Mouse (Mus musculus) embryonic facial prominence, embryonic 12.5 days (tissue): ENCODE measurements at regions not wholly inside any gene's neighbourhood (a gene's known extent, or its start where the extent isn't known, plus 50 kb on each side); places are given as distances from the start of the nearest gene placed in this dataset.

Experiments
- ATAC-seq: fragments of 200-750 bp; cut with Nextera tagmentation; 2 replicates; pipeline ENCODE4 v1.8.0; 2017; ENCODE audit not compliant: insufficient number of reproducible peaks, insufficient read depth, low FRiP score, low TSS enrichment
- H3K27ac ChIP-seq: fragments of 300-500 bp; sonication (generic); 2 replicates; pipeline ENCODE4 v1.5.1; 2016; ENCODE audit warnings: mild to moderate bottlenecking
- H3K27me3 ChIP-seq: fragments of 300-500 bp; sonication (generic); 2 replicates; pipeline ENCODE4 v1.6.1; 2016; ENCODE audit warnings: mild to moderate bottlenecking, moderate library complexity
- H3K36me3 ChIP-seq: fragments of 300-500 bp; sonication (generic); 2 replicates; pipeline ENCODE4 v1.6.1; 2016; ENCODE audit warnings: mild to moderate bottlenecking
- H3K4me1 ChIP-seq: fragments of 300-500 bp; sonication (generic); 2 replicates; pipeline ENCODE4 v1.6.1; 2016
- H3K4me2 ChIP-seq: fragments of 300-500 bp; sonication (generic); replicated peaks from 2 replicates; pipeline ENCODE4 v1.6.1; 2016; ENCODE audit warnings: mild to moderate bottlenecking, moderate library complexity
- H3K4me3 ChIP-seq: fragments of 300-500 bp; sonication (generic); 2 replicates; pipeline ENCODE4 v1.5.1; 2016; ENCODE audit warnings: mild to moderate bottlenecking
- H3K9ac ChIP-seq: fragments of 300-500 bp; sonication (generic); 2 replicates; pipeline ENCODE4 v1.6.1; 2016; ENCODE audit warnings: mild to moderate bottlenecking, moderate library complexity
- H3K9me3 ChIP-seq: fragments of 300-500 bp; sonication (generic); 2 replicates; pipeline ENCODE4 v1.6.1; 2016; ENCODE audit warnings: mild to moderate bottlenecking, moderate library complexity
- WGBS: fragments of 180-500 bp; shearing (Covaris S2); methylation state at CpG from one replicate; pipeline ENCODE4 v1.1.7; 2016; 5-methylcytosine and 5-hydroxymethylcytosine counted together

DNA sequence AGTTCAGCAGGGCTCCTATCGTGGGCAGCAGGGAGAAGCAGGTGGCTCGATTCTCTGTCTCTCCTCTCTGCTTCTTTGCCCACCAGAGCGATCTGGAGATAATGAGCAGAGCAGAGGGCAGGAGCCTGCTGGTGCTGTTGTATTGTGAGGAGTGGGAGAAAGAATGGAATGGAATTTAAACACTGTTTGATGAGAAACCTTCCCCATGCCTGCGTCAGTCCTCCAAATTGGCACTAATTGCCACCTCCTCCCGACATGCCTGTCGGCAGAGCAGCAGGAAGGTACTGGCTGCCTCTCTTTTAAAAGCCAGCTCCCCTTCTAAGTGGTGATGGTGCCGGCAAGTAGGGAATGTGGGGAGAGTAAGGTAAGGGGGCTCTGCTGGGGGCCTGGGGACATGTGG, 139.2 kb upstream of the Podxl start:
- no peak overlapping the region for H3K27ac ChIP-seq
- no peaks in the 10 kb centered on the region for H3K36me3 ChIP-seq
- H3K4me3 ChIP-seq, result no peak overlapping the region
- no peak for ATAC-seq
- H3K4me2 ChIP-seq, result no peak overlapping the region
- WGBS, result 25% methylated on average over 7 of the region's 7 CpGs
- no peaks in the 10 kb centered on the region for H3K9me3 ChIP-seq
- peaks cover 3% of the 10 kb centered on the region; the same call in 1 of the 2 replicates for H3K27me3 ChIP-seq
- no peak overlapping the region for H3K9ac ChIP-seq
- no peaks in the 10 kb centered on the region for H3K4me1 ChIP-seq

DNA sequence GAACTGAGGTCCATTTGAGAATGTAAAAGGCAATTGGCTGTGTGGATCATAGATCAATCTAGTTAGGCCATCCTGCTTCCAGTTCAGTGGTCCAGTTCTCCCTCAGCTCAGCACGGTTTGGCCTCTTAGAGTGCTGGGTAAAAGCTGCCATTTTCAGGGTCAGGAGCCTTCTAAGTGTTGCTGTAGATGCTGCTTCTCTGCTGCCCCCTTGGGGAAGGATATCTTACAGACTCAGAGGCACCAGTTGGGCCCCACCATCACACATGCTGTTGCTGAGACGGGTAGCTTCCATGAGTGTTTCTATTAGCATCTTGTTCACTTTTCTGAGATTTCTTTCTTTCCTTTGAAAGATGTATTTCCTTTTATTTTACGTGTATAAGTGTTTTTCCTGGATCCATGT, 132.1 kb upstream of the Podxl start:
- 70% methylated on average over 3 of the region's 3 CpGs for WGBS
- H3K9me3 ChIP-seq, result no peaks in the 10 kb centered on the region
- no peaks in the 10 kb centered on the region for H3K27me3 ChIP-seq
- H3K9ac ChIP-seq, result no peak overlapping the region
- ATAC-seq, result no peak
- H3K27ac ChIP-seq, result no peak overlapping the region
- no peaks in the 10 kb centered on the region for H3K4me1 ChIP-seq
- H3K4me2 ChIP-seq, result no peak overlapping the region
- H3K36me3 ChIP-seq, result no peaks in the 10 kb centered on the region
- no peak overlapping the region for H3K4me3 ChIP-seq

DNA sequence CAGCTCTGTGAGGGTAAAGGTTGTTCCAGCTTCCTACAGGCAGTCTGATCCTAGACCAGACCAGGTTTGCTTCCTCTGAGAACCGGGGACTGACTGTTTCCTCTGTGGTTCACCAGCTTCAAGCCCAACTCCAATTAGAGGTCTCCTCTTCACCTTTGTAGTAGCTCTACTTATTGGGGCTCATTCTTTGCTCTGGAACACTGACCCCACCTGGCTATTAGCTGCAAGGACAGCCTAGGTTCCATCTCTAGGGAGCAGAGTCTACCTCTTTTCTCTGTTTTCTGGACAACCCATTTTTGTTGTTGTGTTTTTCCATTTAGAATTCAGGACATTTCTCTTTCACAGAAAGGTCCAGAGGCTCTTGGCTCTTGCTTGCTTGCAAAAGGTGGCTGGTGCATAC, 129.3 kb upstream of the Podxl start:
- Histone ChIP-seq H3K9ac (no peak overlapping the region), H3K4me1 (no peaks in the 10 kb centered on the region), H3K36me3 (no peaks in the 10 kb centered on the region), H3K4me3 (no peak overlapping the region), H3K9me3 (no peaks in the 10 kb centered on the region), H3K4me2 (no peak overlapping the region), H3K27ac (no peak overlapping the region), H3K27me3 (no peaks in the 10 kb centered on the region)
- no peak for ATAC-seq
- WGBS, result 83% methylated on average over 1 of the region's 1 CpGs

DNA sequence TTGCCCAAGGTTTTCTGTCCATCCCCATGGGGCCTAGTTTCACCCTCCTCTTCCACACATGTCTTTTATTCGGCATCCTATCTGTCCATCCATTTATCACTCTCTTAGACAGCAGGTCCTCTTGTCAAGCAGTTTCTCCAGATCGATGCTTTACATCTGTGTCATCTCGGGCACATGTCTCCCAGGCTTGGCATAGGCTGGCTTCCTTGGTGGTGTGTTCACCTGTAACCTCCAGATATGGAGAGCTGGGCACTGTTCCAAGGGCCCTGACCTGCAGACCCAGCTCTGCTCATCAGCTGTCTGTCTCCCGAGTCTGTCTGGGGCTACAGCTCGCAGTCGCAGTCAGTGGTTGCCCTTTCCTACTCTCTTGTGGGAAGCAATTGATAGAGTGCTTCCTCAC, 128.2 kb upstream of the Podxl start:
- ATAC-seq, result no peak
- no peaks in the 10 kb centered on the region for H3K27me3 ChIP-seq
- H3K4me3 ChIP-seq, result no peak overlapping the region
- H3K4me2 ChIP-seq, result no peak overlapping the region
- no peaks in the 10 kb centered on the region for H3K9me3 ChIP-seq
- H3K4me1 ChIP-seq, result no peaks in the 10 kb centered on the region
- no peak overlapping the region for H3K27ac ChIP-seq
- WGBS, result 90% methylated on average over 6 of the region's 6 CpGs
- no peaks in the 10 kb centered on the region for H3K36me3 ChIP-seq
- no peak overlapping the region for H3K9ac ChIP-seq

DNA sequence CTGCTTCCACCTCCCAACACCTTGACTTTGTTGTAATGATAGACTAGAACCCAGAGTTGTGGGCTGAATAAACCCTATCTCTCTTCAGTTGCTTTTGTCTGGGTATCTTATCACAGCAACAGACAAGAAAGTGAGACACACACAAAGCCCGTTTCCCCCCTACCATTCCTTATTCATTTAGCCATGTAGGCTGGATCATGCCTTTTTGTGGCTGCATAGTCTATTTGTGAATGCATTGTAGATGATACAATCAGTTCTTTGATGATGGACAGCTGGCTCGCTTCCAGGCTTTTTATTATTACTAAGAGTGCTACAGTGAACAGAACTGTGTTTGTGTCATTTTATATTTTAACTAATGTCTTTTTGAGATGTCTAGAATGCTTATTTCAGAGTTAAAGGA, 116.3 kb upstream of the Podxl start:
- no peaks in the 10 kb centered on the region for H3K9me3 ChIP-seq
- H3K36me3 ChIP-seq, result no peaks in the 10 kb centered on the region
- no peaks in the 10 kb centered on the region for H3K4me1 ChIP-seq
- H3K27ac ChIP-seq, result no peak overlapping the region
- H3K4me3 ChIP-seq, result no peak overlapping the region
- H3K9ac ChIP-seq, result no peak overlapping the region
- no peak overlapping the region for H3K4me2 ChIP-seq
- ATAC-seq, result no peak
- H3K27me3 ChIP-seq, result no peaks in the 10 kb centered on the region
- WGBS, result 76% methylated on average over 2 of the region's 2 CpGs

DNA sequence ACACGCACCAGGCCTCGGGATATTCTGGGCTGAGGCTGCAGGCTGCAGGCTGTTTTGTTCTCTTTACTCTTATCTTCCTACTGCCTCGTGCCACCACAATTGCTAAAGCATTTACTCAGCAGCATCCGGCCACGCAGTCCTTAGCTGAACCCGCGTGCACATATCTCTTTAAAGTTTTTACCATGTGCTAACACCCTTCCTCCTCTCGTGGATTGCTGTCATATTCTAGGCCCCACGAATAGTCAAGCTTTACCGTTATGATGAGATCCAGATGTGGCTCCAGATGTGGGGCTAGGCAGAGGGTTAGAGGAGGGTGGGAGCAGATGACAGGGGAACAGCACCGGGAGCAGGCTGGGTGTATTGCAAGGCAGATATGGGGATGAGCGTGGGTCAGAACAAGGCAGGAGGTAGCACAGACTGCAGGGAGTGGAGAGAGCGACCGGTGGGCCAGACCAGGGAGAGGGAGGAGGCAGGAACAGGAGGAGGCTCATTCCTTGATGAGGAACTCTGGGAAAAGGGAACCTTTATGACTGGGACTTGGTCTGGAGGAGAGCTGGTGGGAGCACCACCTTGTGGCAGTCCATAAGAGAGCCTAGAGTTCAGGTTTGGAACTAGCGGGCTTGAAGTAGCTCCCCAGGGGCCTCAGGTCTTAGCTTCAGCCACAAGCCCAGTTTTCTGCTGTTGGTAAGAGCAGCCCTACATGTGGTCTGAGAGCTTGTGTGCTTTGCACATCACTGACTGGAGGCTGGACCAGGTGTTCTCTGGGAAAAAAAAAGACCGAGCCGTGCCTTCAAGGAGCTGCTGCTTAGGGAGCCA, 102.1 kb upstream of the Podxl start:
- Histone ChIP-seq H3K4me2 (peak overlapping the region; percentile 21), H3K9ac (no peak overlapping the region), H3K4me3 (no peak overlapping the region), H3K4me1 (peaks cover 10% of the 10 kb centered on the region), H3K9me3 (no peaks in the 10 kb centered on the region), H3K27ac (peak overlapping the region; percentile 17; the same call in 1 of the 2 replicates), H3K27me3 (peaks cover 15% of the 10 kb centered on the region), H3K36me3 (no peaks in the 10 kb centered on the region)
- ATAC-seq, result peak; percentile 50
- WGBS, result 31% methylated on average over 17 of the region's 17 CpGs

DNA sequence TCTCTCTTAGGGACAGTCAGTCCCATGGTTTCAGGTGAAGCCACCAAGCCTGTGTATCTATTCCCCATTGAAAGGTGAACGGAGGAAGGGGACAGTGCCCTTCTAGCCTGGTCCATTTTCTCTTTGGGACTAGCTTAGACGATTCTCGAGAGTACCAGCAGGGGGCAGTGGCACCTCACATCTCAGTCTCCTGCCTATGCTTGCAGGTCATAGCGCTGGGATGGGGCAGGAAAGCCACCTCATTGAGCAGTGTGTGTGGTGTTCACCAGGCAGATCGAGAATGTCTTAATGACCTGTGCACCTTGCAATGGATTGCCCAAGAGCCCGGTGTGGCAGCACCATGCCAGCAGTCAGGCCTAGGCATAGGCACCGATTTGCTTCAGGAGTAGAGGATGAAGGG, 100.7 kb upstream of the Podxl start:
- WGBS, result 22% methylated on average over 7 of the region's 7 CpGs
- Histone ChIP-seq H3K27me3 (peaks cover 15% of the 10 kb centered on the region), H3K36me3 (no peaks in the 10 kb centered on the region), H3K4me1 (peaks cover 10% of the 10 kb centered on the region), H3K9ac (no peak overlapping the region), H3K4me2 (no peak overlapping the region), H3K9me3 (no peaks in the 10 kb centered on the region), H3K27ac (no peak overlapping the region), H3K4me3 (no peak overlapping the region)
- ATAC-seq, result no peak

DNA sequence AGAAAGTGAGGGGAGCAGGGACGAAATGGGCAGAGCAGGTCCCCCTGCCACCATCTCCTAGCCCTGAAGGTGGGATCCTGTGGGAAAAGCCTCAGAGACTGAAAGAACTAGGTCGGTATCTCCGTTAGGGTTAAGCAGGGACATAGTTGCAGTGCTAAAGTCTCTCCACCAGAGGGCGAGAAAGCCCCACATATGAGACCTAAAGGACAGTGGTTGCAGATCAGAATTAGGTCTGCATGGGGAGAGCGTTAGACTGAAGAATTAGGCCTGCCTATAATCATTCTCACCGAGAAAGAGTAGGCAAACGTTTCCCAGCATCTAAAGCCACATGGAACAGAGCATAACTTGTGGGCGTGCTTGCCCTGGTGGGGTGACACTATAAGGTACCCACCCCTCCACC, 97.0 kb upstream of the Podxl start:
- Histone ChIP-seq H3K4me2 (no peak overlapping the region), H3K36me3 (no peaks in the 10 kb centered on the region), H3K27ac (no peak overlapping the region), H3K4me3 (no peak overlapping the region), H3K9ac (no peak overlapping the region), H3K9me3 (no peaks in the 10 kb centered on the region), H3K4me1 (peaks cover 2% of the 10 kb centered on the region; the same call in 1 of the 2 replicates), H3K27me3 (peaks cover 15% of the 10 kb centered on the region)
- no peak for ATAC-seq
- 9% methylated on average over 8 of the region's 8 CpGs for WGBS

DNA sequence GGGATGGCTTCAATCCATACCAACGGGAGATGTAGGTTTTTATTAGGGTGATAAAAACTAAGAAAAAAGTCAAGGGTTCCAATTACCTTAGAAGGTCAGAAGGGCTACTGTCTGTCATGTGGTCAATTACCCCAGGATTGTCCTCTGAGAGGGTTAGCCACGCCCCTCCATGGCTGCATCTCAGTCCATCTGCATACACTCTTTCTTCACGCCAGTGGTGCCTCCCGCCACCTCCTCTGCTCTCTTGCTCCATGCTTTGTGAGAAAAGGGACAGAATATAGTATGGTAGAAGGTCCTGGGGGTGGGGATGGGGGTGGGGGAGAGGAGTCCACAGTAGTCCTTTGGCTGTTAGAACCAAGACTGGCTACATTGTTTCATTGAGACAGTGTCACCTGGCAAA, 96.1 kb upstream of the Podxl start:
- Histone ChIP-seq H3K9me3 (no peaks in the 10 kb centered on the region), H3K4me2 (no peak overlapping the region), H3K4me1 (no peaks in the 10 kb centered on the region; the same call in 1 of the 2 replicates), H3K27me3 (peaks cover 15% of the 10 kb centered on the region), H3K27ac (no peak overlapping the region), H3K9ac (no peak overlapping the region), H3K4me3 (no peak overlapping the region), H3K36me3 (no peaks in the 10 kb centered on the region)
- ATAC-seq, result no peak
- 51% methylated on average over 4 of the region's 4 CpGs for WGBS

DNA sequence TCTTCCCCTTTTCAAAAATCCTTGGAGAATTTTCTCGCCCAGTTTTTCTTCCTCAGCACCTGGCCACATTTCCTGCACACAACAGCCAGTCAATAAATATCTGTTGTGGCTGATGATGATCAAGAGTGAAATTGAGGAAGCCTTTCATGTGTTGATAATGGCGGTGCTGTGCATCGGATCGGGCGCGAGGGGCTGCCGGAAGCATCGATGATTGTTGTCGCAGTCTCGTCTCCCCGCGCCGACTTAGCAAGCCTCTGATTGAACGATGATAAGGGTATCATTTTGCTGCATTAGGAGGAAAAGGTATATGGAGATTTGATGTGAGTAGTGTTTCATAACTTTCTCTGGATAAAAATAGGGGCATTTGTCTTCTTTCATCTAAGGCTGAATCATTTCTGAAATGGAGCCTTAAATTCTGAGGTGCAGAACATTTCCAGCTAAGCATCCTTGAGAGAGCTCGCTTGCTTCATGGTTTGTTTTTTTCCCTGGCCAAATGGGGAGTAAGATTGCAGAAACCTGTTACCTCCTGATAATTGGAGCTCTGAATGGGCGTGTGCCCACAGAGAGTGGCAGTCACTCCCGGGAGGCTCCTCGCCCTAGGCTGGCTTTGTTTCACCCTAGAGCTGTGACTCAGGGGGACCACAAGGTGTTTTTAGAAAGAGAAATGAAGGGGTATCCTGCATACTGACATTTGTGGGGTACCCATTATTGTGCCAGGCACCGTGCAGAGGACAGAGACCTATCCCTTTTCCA, 94.8 kb upstream of the Podxl start:
- ATAC-seq, result no peak
- Histone ChIP-seq H3K9ac (no peak overlapping the region), H3K27ac (no peak overlapping the region), H3K4me2 (no peak overlapping the region), H3K4me1 (no peaks in the 10 kb centered on the region), H3K27me3 (peaks cover 11% of the 10 kb centered on the region), H3K36me3 (no peaks in the 10 kb centered on the region), H3K9me3 (no peaks in the 10 kb centered on the region), H3K4me3 (no peak overlapping the region)
- WGBS, result 82% methylated on average over 19 of the region's 19 CpGs

DNA sequence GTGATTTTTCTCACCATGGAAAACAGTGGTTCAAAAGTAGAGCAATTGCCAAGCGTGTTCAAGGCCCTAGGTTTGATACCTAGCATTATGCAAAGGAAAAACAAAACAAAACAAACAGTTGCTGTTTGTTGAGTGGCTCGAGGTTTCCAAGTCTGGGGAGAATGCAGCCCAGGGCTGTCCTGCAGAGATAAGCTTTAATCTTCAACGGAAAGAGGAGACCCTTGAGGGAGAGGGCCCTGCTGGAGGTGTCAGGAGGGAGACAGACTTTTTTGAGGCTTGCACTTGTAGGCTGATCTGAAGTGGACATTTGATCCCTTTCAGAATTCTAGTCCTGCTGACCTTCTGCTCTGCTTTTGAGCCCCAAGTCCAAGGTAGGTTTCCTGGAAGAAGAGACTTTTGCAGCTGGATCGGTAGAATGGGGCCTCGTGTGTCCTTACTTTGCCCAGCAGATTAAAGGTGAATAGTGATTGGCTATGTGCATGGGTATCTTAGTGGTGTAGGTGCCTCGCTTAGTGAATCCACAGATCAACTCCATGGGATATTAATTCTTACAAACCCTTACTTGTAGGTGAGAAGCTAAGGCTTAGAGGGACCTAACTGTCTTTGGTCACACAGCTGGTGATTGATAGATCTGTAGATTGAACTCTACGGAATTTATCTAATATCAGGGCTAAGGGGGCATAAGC, 87.2 kb upstream of the Podxl start:
- Histone ChIP-seq H3K9ac (no peak overlapping the region), H3K9me3 (no peaks in the 10 kb centered on the region), H3K4me3 (no peak overlapping the region), H3K4me2 (no peak overlapping the region), H3K27ac (no peak overlapping the region), H3K27me3 (no peaks in the 10 kb centered on the region), H3K36me3 (no peaks in the 10 kb centered on the region), H3K4me1 (no peaks in the 10 kb centered on the region)
- WGBS, result 58% methylated on average over 7 of the region's 7 CpGs
- no peak for ATAC-seq

DNA sequence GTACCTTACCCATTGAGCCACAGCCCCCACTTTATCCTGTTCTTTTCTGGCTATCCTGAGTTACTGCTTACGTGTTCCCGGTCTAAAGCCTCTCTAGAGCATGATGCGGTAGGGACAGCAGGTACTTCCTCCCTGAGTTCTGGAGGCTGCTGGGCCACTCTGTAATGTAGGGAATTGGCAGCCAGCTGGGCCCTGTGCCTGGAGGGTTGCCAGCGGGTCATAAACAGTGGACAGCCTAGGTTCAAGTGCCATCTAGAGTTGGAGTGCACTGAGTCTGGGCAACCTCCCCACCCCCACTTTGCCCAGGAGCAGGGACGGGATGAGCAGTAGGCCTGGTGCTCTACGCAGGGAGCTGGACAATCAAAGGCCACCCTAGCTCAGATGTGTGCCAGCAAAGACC, 81.5 kb upstream of the Podxl start:
- H3K9me3 ChIP-seq, result no peaks in the 10 kb centered on the region
- H3K27me3 ChIP-seq, result no peaks in the 10 kb centered on the region
- H3K36me3 ChIP-seq, result no peaks in the 10 kb centered on the region
- H3K4me2 ChIP-seq, result no peak overlapping the region
- no peak overlapping the region for H3K27ac ChIP-seq
- peaks cover 7% of the 10 kb centered on the region; the same call in 1 of the 2 replicates for H3K4me1 ChIP-seq
- no peak overlapping the region for H3K4me3 ChIP-seq
- ATAC-seq, result no peak; the same call in 1 of the 2 replicates
- WGBS, result 89% methylated on average over 6 of the region's 6 CpGs
- H3K9ac ChIP-seq, result no peak overlapping the region
